Mouse (Mus musculus): ENCODE data around the gene Atp8b4. TPM values are rescaled to one million over a fixed set of nuclear protein-coding genes. Genes with fewer than 3 reads are reported as not detected.

Atp8b4 gene
- polyA plus RNA-seq, 1 experiment from 2014 or later = 0.03 TPM

- Histone ChIP-seq H3K4me3 (no peak overlapping the region), H3K27me3 (ENCODE audit: low read depth, poor library complexity, severe bottlenecking) (no peaks in the 10 kb centered on the region), H3K9me3 (replicated peaks) (no peaks in the 10 kb centered on the region), H3K4me1 (no peaks in the 10 kb centered on the region), H3K36me3 (no peaks in the 10 kb centered on the region), H3K27ac (no peak overlapping the region)
- DNase-seq (ENCODE audit: low spot score) = no peak
- WGBS = 95% methylated on average over 11 of the region's 11 CpGs
Measured at GRCm38 (mm10) chr2:126519872-126520581, 19.6 kb upstream of the Atp8b4 start.

DNA sequence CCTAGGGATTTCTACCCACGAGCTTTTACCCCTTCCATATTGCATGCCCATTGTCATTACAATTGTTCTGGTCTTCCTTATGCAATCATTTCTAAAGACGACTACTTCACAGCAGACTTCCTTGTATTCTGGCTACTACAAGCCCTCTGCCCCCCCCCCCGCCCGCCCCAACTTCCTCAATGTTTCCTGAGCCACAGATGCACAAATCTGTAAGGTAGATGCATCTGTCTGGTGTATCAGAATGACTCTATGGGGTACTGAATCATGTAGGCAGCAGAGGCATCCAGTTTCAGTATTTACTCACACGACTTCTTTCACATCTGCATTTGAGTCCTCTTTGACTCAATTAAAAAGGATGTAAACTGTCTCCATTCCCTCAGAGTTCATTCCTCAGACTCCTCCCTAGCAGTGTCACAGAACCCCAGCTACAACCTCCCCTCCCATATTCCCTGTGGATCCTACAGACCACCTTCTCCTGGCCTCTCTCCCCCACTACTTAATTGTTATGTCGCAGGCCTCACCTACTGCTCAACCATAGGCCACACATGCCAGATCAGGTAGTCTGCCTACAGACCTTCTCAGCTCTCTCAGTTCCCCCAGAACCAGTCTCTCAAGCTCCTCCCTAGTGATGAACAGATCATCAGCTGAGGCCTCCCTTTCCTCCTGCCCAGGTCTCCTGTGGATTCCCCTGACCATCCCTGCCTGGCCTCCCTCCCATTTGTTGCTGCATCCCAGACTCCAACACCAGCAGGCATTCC lies 14.8 kb upstream of the Atp8b4 start:
- WGBS = 79% methylated on average over 6 of the region's 6 CpGs
- H3K4me1 ChIP-seq = no peaks in the 10 kb centered on the region

DNA sequence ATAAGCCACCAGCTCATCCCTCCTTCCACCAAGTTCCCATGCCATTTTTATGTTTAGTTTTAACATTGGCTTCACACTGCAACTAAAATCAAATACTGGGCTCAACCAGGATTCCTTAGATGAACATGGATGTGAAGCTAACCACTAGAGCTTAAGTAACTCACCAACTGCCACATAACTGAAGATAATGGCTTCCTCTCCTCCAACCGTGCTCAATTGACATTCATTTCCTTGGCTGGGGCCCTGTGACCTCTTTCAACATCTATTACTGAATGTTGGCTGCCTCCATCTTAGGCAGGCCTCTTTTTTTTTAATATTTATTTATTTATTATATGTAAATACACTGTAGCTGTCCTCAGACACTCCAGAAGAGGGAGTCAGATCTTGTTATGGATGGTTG lies 7.8 kb upstream of the Atp8b4 start:
- DNase-seq (ENCODE audit: low spot score) = no peak
- Histone ChIP-seq H3K36me3 (no peaks in the 10 kb centered on the region), H3K27ac (no peak overlapping the region), H3K27me3 (ENCODE audit: low read depth, poor library complexity, severe bottlenecking) (no peaks in the 10 kb centered on the region), H3K9me3 (replicated peaks) (no peaks in the 10 kb centered on the region), H3K4me3 (no peak overlapping the region), H3K4me1 (no peaks in the 10 kb centered on the region)
- WGBS = 72% methylated on average over 1 of the region's 1 CpGs

More for the DNA sequence above, 14.8 kb upstream of the Atp8b4 start:
- no peaks in the 10 kb centered on the region for H3K27me3 ChIP-seq (ENCODE audit: low read depth, poor library complexity, severe bottlenecking)
- H3K36me3 ChIP-seq = no peaks in the 10 kb centered on the region
- DNase-seq (ENCODE audit: low spot score) = no peak
- no peak overlapping the region for H3K4me3 ChIP-seq
- no peaks in the 10 kb centered on the region for H3K9me3 ChIP-seq (replicated peaks)
- H3K27ac ChIP-seq = no peak overlapping the region

DNA sequence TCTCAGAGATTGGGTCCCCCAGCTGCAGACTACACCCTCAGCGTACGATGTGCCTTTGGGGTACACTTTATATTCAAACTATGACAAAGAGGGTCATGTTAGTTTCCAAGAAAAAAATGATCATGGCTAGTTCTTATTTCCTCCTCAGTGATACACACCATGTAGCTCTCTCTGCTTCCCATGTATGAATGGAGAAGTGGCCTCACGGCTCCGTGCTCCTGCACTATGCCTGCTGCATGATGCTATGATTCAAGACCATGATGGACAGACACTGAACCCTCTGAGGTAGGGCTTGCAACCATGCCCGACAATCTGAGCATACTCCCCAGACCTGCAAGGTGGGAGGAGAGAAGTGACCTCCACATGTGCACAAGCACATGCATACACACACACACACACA lies 7.0 kb upstream of the Atp8b4 start:
- Histone ChIP-seq H3K27me3 (ENCODE audit: low read depth, poor library complexity, severe bottlenecking) (no peaks in the 10 kb centered on the region), H3K36me3 (no peaks in the 10 kb centered on the region), H3K9me3 (replicated peaks) (no peaks in the 10 kb centered on the region), H3K4me1 (no peaks in the 10 kb centered on the region), H3K4me3 (no peak overlapping the region), H3K27ac (no peak overlapping the region)
- 95% methylated on average over 5 of the region's 5 CpGs for WGBS
- DNase-seq (ENCODE audit: low spot score) = no peak

DNA sequence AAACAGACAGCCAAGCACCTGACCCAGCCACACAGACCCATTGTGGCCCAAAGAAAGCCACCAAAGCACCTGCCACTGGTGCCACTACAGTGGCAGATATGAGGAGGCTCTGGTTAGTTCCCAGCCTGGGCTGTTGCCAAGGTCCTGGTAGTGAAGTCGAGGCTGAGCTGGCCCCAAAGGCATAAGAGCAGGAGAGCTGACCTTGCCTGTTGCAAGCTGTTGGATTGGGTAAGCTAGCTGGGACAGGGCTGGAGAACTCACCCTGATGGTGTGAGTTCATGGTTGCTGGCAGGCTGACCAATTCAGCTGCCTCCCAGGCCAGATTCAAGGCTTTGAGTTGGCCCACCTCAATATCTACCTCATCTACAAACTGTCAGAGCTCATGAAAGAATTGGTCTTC lies 4.7 kb upstream of the Atp8b4 start:
- Histone ChIP-seq H3K27me3 (ENCODE audit: low read depth, poor library complexity, severe bottlenecking) (no peaks in the 10 kb centered on the region), H3K4me1 (no peaks in the 10 kb centered on the region), H3K9me3 (replicated peaks) (no peaks in the 10 kb centered on the region), H3K36me3 (no peaks in the 10 kb centered on the region), H3K4me3 (no peak overlapping the region), H3K27ac (no peak overlapping the region)
- DNase-seq (ENCODE audit: low spot score) = no peak
- WGBS = 84% methylated on average over 1 of the region's 1 CpGs

DNA sequence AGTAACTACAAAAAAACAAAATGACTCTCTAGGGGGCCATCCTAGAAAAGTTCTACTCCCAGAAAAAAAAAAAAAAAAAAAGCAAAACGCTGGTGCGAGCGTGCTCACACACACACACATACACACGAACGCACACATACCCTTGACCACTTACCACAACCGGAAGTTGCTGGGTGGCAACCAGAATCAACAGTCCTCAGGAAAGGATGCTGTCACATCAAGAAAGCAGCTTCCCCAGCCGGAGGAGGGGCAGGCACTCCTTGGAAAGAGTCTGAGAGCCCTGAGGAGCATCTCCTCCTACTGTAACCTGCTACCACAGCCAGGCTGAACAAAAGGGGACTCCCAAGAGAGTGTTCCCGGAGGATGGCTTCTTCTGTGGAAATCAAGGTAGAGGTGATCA lies 744 bp downstream of the Atp8b4 start:
- H3K4me1 ChIP-seq = no peaks in the 10 kb centered on the region
- no peaks in the 10 kb centered on the region for H3K27me3 ChIP-seq (ENCODE audit: low read depth, poor library complexity, severe bottlenecking)
- H3K4me3 ChIP-seq = no peak overlapping the region
- no peaks in the 10 kb centered on the region for H3K36me3 ChIP-seq
- H3K27ac ChIP-seq = no peak overlapping the region
- no peaks in the 10 kb centered on the region for H3K9me3 ChIP-seq (replicated peaks)
- 82% methylated on average over 8 of the region's 8 CpGs for WGBS
- DNase-seq (ENCODE audit: low spot score) = no peak

GRCm38 (mm10) chr2:126498761-126499452 lies 1.6 kb downstream of the Atp8b4 start:
- 92% methylated on average over 11 of the region's 11 CpGs for WGBS
- Histone ChIP-seq H3K9me3 (replicated peaks) (no peaks in the 10 kb centered on the region), H3K27ac (no peak overlapping the region), H3K36me3 (no peaks in the 10 kb centered on the region), H3K4me3 (no peak overlapping the region), H3K27me3 (ENCODE audit: low read depth, poor library complexity, severe bottlenecking) (no peaks in the 10 kb centered on the region), H3K4me1 (no peaks in the 10 kb centered on the region)
- no peak for DNase-seq (ENCODE audit: low spot score)

DNA sequence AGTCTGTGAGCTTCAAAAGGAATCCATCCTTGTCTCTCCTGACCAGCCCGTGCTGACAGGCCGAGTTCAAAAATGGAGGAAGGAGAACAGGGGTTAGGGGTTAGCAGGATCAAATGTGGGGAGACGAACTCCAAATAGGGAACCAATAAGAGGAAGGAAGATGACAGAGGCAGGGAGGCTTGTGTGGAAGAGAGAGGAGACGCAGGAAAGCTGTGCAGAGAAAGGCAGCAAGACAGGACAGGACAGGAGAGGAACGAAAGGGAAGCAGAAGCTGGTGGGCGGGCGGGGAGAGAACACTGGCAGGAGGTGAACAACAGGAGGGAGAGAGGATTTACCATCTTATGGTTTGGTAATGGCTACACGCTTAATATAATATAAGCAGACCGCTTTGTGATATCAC lies 3.6 kb downstream of the Atp8b4 start:
- Histone ChIP-seq H3K27ac (no peak overlapping the region), H3K4me3 (no peak overlapping the region), H3K4me1 (no peaks in the 10 kb centered on the region), H3K36me3 (no peaks in the 10 kb centered on the region), H3K27me3 (ENCODE audit: low read depth, poor library complexity, severe bottlenecking) (no peaks in the 10 kb centered on the region), H3K9me3 (replicated peaks) (no peaks in the 10 kb centered on the region)
- 86% methylated on average over 9 of the region's 9 CpGs for WGBS
- DNase-seq (ENCODE audit: low spot score) = no peak

- no peaks in the 10 kb centered on the region for H3K36me3 ChIP-seq
- H3K27me3 ChIP-seq (ENCODE audit: low read depth, poor library complexity, severe bottlenecking) = no peaks in the 10 kb centered on the region
- 89% methylated on average over 14 of the region's 14 CpGs for WGBS
- no peaks in the 10 kb centered on the region for H3K9me3 ChIP-seq (replicated peaks)
- H3K4me3 ChIP-seq = no peak overlapping the region
- H3K27ac ChIP-seq = no peak overlapping the region
- no peak for DNase-seq (ENCODE audit: low spot score)
- no peaks in the 10 kb centered on the region for H3K4me1 ChIP-seq
Measured at GRCm38 (mm10) chr2:126495832-126496695, 4.4 kb downstream of the Atp8b4 start.

- H3K27ac ChIP-seq = no peak overlapping the region
- H3K36me3 ChIP-seq = no peaks in the 10 kb centered on the region
- WGBS = 81% methylated on average over 7 of the region's 7 CpGs
- no peaks in the 10 kb centered on the region for H3K27me3 ChIP-seq (ENCODE audit: low read depth, poor library complexity, severe bottlenecking)
- no peaks in the 10 kb centered on the region for H3K4me1 ChIP-seq
- H3K4me3 ChIP-seq = no peak overlapping the region
- H3K9me3 ChIP-seq (replicated peaks) = no peaks in the 10 kb centered on the region
- no peak for DNase-seq (ENCODE audit: low spot score)
Measured at GRCm38 (mm10) chr2:126495230-126495629, 5.2 kb downstream of the Atp8b4 start.

DNA sequence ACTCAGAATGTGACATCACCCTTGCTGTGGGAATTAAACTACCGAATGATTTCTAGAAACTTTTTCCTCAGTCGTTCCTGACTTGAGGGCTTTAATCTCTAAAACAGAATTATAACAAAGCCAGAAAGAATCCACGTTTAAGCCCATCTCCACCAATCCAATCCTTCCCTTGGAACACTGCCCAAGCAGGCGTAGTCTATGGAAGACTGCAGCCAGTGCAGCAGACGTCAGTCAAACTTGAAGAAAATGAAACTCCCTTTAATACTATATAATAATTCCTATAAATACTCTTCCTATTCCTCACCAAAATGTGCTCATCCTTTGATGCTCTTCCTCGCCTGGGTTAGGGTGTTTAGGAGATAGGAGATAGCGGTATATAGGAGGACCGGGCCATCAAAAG lies 7.2 kb downstream of the Atp8b4 start:
- H3K27me3 ChIP-seq (ENCODE audit: low read depth, poor library complexity, severe bottlenecking) = no peaks in the 10 kb centered on the region
- no peaks in the 10 kb centered on the region for H3K4me1 ChIP-seq
- no peaks in the 10 kb centered on the region for H3K36me3 ChIP-seq
- no peaks in the 10 kb centered on the region for H3K9me3 ChIP-seq (replicated peaks)
- WGBS = 89% methylated on average over 8 of the region's 8 CpGs
- no peak for DNase-seq (ENCODE audit: low spot score)
- no peak overlapping the region for H3K4me3 ChIP-seq
- no peak overlapping the region for H3K27ac ChIP-seq

DNA sequence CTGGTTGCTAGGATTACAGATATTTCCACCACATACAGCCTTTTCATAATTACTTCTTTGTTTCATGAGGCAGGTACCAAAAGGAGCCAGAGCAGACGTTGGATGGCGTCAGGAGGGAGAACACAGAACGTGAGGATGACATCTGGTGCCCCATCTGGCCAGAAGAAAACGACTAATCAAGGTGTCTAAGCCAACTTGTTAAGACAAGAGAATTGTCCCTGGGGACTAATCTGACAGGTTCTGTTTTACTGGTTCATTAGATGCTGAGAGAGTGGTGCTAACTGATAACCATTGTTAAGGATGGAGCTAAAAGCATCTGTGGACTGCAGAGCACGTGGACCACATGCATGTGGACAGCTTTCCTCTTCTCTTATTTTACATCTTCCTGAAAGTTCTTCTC lies 7.8 kb downstream of the Atp8b4 start:
- no peaks in the 10 kb centered on the region for H3K9me3 ChIP-seq (replicated peaks)
- no peak for DNase-seq (ENCODE audit: low spot score)
- no peak overlapping the region for H3K27ac ChIP-seq
- no peaks in the 10 kb centered on the region for H3K36me3 ChIP-seq
- no peaks in the 10 kb centered on the region for H3K4me1 ChIP-seq
- no peak overlapping the region for H3K4me3 ChIP-seq
- 59% methylated on average over 5 of the region's 5 CpGs for WGBS
- H3K27me3 ChIP-seq (ENCODE audit: low read depth, poor library complexity, severe bottlenecking) = no peaks in the 10 kb centered on the region
